Mouse (Mus musculus): ENCODE results near the gene Arhgap31. TPM values are rescaled to one million over a fixed set of nuclear protein-coding genes. Genes with fewer than 3 reads are reported as not detected.
"Not testable (repeated sequence)": the region's sequence is repeated elsewhere in the genome, so short reads cannot be mapped to it uniquely, and the experiment has no call there.

Arhgap31 gene
- polyA plus RNA-seq, 1 experiment from 2014 or later: 9.8 TPM

DNA sequence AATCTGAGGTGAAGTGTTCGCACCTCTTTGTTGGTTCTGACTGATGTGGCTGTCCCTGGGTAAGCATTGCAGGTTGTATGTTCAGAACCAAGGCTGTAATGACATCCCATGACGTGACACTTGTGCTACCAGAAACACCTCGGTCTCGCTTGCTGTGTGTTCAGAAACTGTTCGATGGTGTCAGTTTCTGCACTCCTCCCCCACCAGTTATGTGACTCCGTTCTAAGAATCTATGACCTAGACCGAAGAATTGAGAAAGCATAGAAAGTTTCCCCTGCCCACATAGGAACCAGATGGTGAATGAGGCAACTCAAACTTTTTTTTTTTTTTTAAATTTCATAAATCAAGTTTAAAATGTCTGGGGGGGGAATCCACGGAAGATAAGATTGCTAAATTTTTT is 34.2 kb downstream of the Arhgap31 start:
- 77% methylated on average over 8 of the region's 8 CpGs for WGBS
- no peaks in the 10 kb centered on the region for H3K27me3 ChIP-seq (replicated peaks)
- 0 out of 2 replicates have a peak, but pooled peaks cover 5% of the 10 kb centered on the region for H3K4me1 ChIP-seq
- H3K4me3 ChIP-seq (replicated peaks): no peak overlapping the region
- H3K4me2 ChIP-seq: no peak overlapping the region; the same call in 1 of the 2 replicates
- no peak for ATAC-seq (ENCODE audit: insufficient read depth, low FRiP score, low read depth)
- no peaks in the 10 kb centered on the region for H3K9me3 ChIP-seq
- H3K9ac ChIP-seq: no peak overlapping the region
- no peaks in the 10 kb centered on the region for H3K36me3 ChIP-seq
- no peak overlapping the region for H3K27ac ChIP-seq

GRCm38 (mm10) chr16:38677941-38678340 is 35.1 kb downstream of the Arhgap31 start:
- WGBS: 67% methylated on average over 2 of the region's 2 CpGs
- not testable (repeated sequence) for H3K9me3 ChIP-seq

GRCm38 (mm10) chr16:38677171-38677570 is 35.9 kb downstream of the Arhgap31 start:
- no peaks in the 10 kb centered on the region for H3K36me3 ChIP-seq
- no peaks in the 10 kb centered on the region for H3K27me3 ChIP-seq (replicated peaks)
- no peak overlapping the region for H3K4me3 ChIP-seq (replicated peaks)
- no peaks in the 10 kb centered on the region for H3K9me3 ChIP-seq
- no peak overlapping the region for H3K4me2 ChIP-seq
- no peak for ATAC-seq (ENCODE audit: insufficient read depth, low FRiP score, low read depth)
- no peak overlapping the region for H3K27ac ChIP-seq
- 0 out of 2 replicates have a peak, but pooled peaks cover 5% of the 10 kb centered on the region for H3K4me1 ChIP-seq
- WGBS: 85% methylated on average over 6 of the region's 6 CpGs
- no peak overlapping the region for H3K9ac ChIP-seq

More at GRCm38 (mm10) chr16:38677941-38678340, 35.1 kb downstream of the Arhgap31 start:
- not testable (repeated sequence) for H3K4me2 ChIP-seq; H3K27ac ChIP-seq; H3K36me3 ChIP-seq; ATAC-seq (ENCODE audit: insufficient read depth, low FRiP score, low read depth); H3K27me3 ChIP-seq (replicated peaks); H3K9ac ChIP-seq; H3K4me1 ChIP-seq; H3K4me3 ChIP-seq (replicated peaks)

DNA sequence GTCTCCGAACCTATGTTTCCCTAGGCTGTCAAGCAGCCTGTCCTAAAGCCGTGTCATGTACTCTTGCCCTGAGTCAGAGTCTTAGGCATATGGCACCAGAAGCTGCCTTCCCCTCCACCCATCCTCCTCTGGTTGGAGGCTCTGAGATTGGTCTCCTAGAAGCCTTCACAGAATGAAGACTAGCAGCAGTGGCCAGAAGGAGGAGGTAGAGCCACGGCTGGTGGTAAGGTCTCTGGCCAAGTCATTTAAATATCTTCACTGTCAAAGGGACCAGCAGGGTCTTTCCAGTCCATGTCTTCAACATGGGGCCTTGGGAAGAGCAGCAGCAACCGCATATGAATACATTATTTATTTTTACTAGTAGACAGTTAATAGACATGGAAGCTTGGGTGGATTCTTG is 36.4 kb downstream of the Arhgap31 start:
- no peak for ATAC-seq (ENCODE audit: insufficient read depth, low FRiP score, low read depth)
- Histone ChIP-seq H3K27ac (no peak overlapping the region), H3K4me1 (0 out of 2 replicates have a peak, but pooled peaks cover 5% of the 10 kb centered on the region), H3K27me3 (replicated peaks) (no peaks in the 10 kb centered on the region), H3K36me3 (no peaks in the 10 kb centered on the region), H3K9me3 (no peaks in the 10 kb centered on the region), H3K9ac (no peak overlapping the region), H3K4me2 (no peak overlapping the region), H3K4me3 (replicated peaks) (no peak overlapping the region)
- 93% methylated on average over 4 of the region's 4 CpGs for WGBS

GRCm38 (mm10) chr16:38675600-38676335 is 37.3 kb downstream of the Arhgap31 start:
- 78% methylated on average over 9 of the region's 9 CpGs for WGBS
- Histone ChIP-seq H3K4me2 (no peak overlapping the region), H3K36me3 (no peaks in the 10 kb centered on the region), H3K9ac (no peak overlapping the region), H3K27me3 (replicated peaks) (no peaks in the 10 kb centered on the region), H3K27ac (no peak overlapping the region), H3K4me1 (0 out of 2 replicates have a peak, but pooled peaks cover 5% of the 10 kb centered on the region), H3K4me3 (replicated peaks) (no peak overlapping the region), H3K9me3 (no peaks in the 10 kb centered on the region)
- ATAC-seq (ENCODE audit: insufficient read depth, low FRiP score, low read depth): no peak

DNA sequence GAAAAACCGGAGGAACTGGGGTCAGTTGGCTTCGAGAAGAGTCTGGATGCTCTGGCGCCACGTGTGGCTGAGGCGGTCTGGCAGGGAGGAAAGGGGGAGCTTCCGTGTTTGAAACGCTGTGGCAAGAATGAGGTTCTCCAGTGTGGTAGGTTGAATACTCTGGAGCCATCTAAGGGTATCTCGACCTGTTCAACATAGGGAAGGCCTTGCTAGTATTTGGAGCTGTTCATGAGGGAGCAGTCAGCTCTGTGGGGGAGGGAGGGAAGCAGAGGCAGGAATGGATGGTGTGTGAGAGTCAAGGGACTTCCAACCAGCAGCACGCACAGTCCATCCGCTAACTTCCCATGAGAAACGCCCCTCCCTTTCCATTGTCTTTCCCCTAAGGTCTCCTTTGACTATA is 38.2 kb downstream of the Arhgap31 start:
- 86% methylated on average over 11 of the region's 11 CpGs for whole genome bisulfite sequencing
- H3K9ac ChIP-seq: no peak overlapping the region

GRCm38 (mm10) chr16:38673511-38673910 is 39.6 kb downstream of the Arhgap31 start:
- H3K36me3 ChIP-seq: no peaks in the 10 kb centered on the region
- H3K9me3 ChIP-seq: no peaks in the 10 kb centered on the region
- H3K4me2 ChIP-seq: no peak overlapping the region
- peak; percentile 60; the same call in 1 of the 2 replicates for ATAC-seq (ENCODE audit: insufficient read depth, low FRiP score, low read depth)
- no peak overlapping the region for H3K4me3 ChIP-seq (replicated peaks)
- H3K27ac ChIP-seq: no peak overlapping the region
- no peaks in the 10 kb centered on the region for H3K4me1 ChIP-seq
- 78% methylated on average over 15 of the region's 15 CpGs for WGBS
- H3K27me3 ChIP-seq (replicated peaks): no peaks in the 10 kb centered on the region
- H3K9ac ChIP-seq: no peak overlapping the region

More for the DNA sequence above, 38.2 kb downstream of the Arhgap31 start:
- no peaks in the 10 kb centered on the region for H3K9me3 ChIP-seq
- H3K4me3 ChIP-seq (replicated peaks): no peak overlapping the region
- no peak overlapping the region for H3K4me2 ChIP-seq
- no peak for ATAC-seq (ENCODE audit: insufficient read depth, low FRiP score, low read depth)
- H3K27ac ChIP-seq: no peak overlapping the region
- 0 out of 2 replicates have a peak, but pooled peaks cover 5% of the 10 kb centered on the region for H3K4me1 ChIP-seq
- no peaks in the 10 kb centered on the region for H3K36me3 ChIP-seq
- no peaks in the 10 kb centered on the region for H3K27me3 ChIP-seq (replicated peaks)

DNA sequence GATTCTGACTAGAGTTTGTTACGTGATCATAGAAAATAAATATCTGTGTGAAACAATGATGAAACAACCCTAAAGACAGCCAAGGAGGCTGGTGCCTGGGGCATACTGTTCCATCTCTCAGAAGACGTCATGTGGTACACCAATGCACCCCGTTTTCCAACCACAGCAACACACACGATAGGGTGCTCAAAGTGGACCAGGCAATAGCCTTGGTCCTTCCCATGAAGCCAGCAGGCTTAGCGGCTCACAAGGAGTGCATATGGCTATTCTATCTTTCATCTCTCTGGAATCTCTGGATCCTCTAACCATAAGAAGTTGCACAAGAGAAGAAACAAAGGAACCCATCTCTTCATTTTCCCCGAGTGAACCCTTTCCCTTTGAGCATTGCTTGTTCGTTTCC is 40.1 kb downstream of the Arhgap31 start:
- WGBS: 83% methylated on average over 7 of the region's 7 CpGs
- Histone ChIP-seq H3K27ac (no peak overlapping the region), H3K4me3 (replicated peaks) (no peak overlapping the region), H3K9ac (no peak overlapping the region), H3K4me2 (no peak overlapping the region), H3K36me3 (no peaks in the 10 kb centered on the region), H3K9me3 (no peaks in the 10 kb centered on the region), H3K4me1 (no peaks in the 10 kb centered on the region), H3K27me3 (replicated peaks) (no peaks in the 10 kb centered on the region)
- ATAC-seq (ENCODE audit: insufficient read depth, low FRiP score, low read depth): no peak

DNA sequence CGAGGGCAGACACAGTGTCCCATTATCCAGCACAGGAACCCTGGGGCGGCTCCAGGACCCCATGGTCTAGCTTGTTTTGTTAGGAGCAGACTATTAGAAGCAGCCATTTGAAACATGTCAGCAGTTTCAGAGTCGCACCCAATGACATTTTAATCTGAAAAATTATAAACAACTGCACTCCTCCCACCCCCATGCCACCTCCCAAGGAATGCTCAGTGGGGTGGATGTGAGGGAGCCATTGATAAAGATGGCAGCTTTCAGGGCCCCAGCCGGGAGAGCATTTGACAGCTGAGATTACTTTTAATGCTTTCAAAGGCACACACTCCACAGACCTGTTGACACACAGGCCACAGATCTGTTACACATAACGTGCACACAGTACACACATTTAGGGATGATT is 40.7 kb downstream of the Arhgap31 start:
- WGBS: 33% methylated on average over 5 of the region's 5 CpGs
- ATAC-seq (ENCODE audit: insufficient read depth, low FRiP score, low read depth): no peak
- H3K27ac ChIP-seq: no peak overlapping the region

GRCm38 (mm10) chr16:38670621-38671390 is 42.3 kb downstream of the Arhgap31 start:
- Histone ChIP-seq H3K9ac (no peak overlapping the region), H3K36me3 (no peaks in the 10 kb centered on the region), H3K4me1 (no peaks in the 10 kb centered on the region), H3K9me3 (no peaks in the 10 kb centered on the region), H3K27ac (no peak overlapping the region), H3K4me3 (replicated peaks) (no peak overlapping the region), H3K4me2 (no peak overlapping the region), H3K27me3 (replicated peaks) (no peaks in the 10 kb centered on the region)
- ATAC-seq (ENCODE audit: insufficient read depth, low FRiP score, low read depth): no peak
- 81% methylated on average over 12 of the region's 12 CpGs for WGBS

More for the DNA sequence above, 40.7 kb downstream of the Arhgap31 start:
- H3K36me3 ChIP-seq: no peaks in the 10 kb centered on the region
- no peaks in the 10 kb centered on the region for H3K4me1 ChIP-seq
- H3K4me2 ChIP-seq: no peak overlapping the region
- H3K4me3 ChIP-seq (replicated peaks): no peak overlapping the region
- no peak overlapping the region for H3K9ac ChIP-seq
- no peaks in the 10 kb centered on the region for H3K27me3 ChIP-seq (replicated peaks)
- no peaks in the 10 kb centered on the region for H3K9me3 ChIP-seq

DNA sequence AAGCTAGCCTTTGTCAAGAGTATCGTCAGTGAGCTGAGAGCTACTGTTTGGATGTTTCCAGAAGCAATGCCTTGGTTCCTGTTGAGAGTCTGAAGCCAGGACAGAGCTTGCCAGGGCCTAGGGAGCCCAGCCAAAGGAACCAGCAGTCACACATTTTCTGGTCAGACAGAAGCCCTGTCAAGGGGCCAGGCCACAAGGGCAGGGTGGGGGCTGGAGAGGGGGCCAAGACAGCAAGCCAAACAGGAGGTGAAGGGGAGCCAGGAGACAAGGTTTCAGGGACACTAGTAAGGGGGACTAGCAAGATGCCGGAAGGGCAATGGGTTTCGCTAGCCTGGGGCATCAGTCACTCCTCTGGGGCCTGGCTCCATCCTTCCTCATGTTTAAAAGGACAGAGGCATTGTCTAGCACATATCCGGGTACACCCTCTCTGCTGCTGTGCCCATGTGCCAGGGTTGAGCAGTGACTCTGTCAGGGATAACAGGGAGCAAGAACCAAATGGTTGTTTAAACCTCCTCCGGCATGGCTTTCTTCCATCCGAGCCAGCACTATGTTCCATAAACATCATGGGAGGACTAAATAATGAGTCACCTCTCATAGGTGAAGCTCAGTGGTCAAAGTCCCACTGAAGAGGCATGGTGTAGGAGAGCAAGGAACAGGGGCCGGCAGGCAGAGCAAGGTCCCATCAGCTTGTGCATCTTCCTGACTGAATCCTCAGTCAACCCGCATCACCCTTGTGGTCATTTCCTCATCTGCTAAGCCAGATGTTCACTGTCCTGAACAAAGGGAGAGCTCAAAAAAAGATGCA is 44.0 kb downstream of the Arhgap31 start:
- H3K9ac ChIP-seq: no peak overlapping the region
- no peaks in the 10 kb centered on the region for H3K9me3 ChIP-seq
- ATAC-seq (ENCODE audit: insufficient read depth, low FRiP score, low read depth): no peak
- H3K27ac ChIP-seq: no peak overlapping the region
- H3K4me2 ChIP-seq: no peak overlapping the region
- no peaks in the 10 kb centered on the region for H3K36me3 ChIP-seq
- no peak overlapping the region for H3K4me3 ChIP-seq (replicated peaks)
- no peaks in the 10 kb centered on the region for H3K27me3 ChIP-seq (replicated peaks)
- 86% methylated on average over 8 of the region's 8 CpGs for WGBS
- H3K4me1 ChIP-seq: no peaks in the 10 kb centered on the region
